Mouse (Mus musculus) limb, embryonic 12.5 days (tissue): ENCODE measurements at regions not wholly inside any gene's neighbourhood (a gene's known extent, or its start where the extent isn't known, plus 50 kb on each side); places are given as distances from the start of the nearest gene placed in this dataset.

Experiments
- ATAC-seq: fragments of 200-750 bp; cut with Nextera tagmentation; 2 replicates; pipeline ENCODE4 v1.8.0; 2017; ENCODE audit warnings: low read depth, moderate TSS enrichment; ENCODE audit not compliant: insufficient number of reproducible peaks, insufficient read depth, low FRiP score, low TSS enrichment
- H3K27ac ChIP-seq: fragments of 300-500 bp; sonication (generic); 2 replicates; pipeline ENCODE4 v1.5.1; 2016; ENCODE audit warnings: mild to moderate bottlenecking, moderate library complexity
- H3K27me3 ChIP-seq: fragments of 300-500 bp; sonication (generic); 2 replicates; pipeline ENCODE4 v1.6.1; 2016; ENCODE audit warnings: mild to moderate bottlenecking, moderate library complexity
- H3K36me3 ChIP-seq: fragments of 300-500 bp; sonication (generic); 2 replicates; pipeline ENCODE4 v1.6.1; 2016; ENCODE audit warnings: mild to moderate bottlenecking, moderate library complexity
- H3K4me1 ChIP-seq: fragments of 300-500 bp; sonication (generic); replicated peaks from 2 replicates; pipeline ENCODE4 v1.6.1; 2016
- H3K4me2 ChIP-seq: fragments of 300-500 bp; sonication (generic); 2 replicates; pipeline ENCODE4 v1.6.1; 2016; ENCODE audit warnings: mild to moderate bottlenecking, moderate library complexity
- H3K4me3 ChIP-seq: fragments of 300-500 bp; sonication (generic); replicated peaks from 2 replicates; pipeline ENCODE4 v1.5.1; 2016; ENCODE audit warnings: mild to moderate bottlenecking
- H3K9ac ChIP-seq: fragments of 300-500 bp; sonication (generic); replicated peaks from 2 replicates; pipeline ENCODE4 v1.6.1; 2016; ENCODE audit warnings: mild to moderate bottlenecking, moderate library complexity
- H3K9me3 ChIP-seq: fragments of 300-500 bp; sonication (generic); 2 replicates; pipeline ENCODE4 v1.6.1; 2016; ENCODE audit warnings: mild to moderate bottlenecking, moderate library complexity
- WGBS: fragments of 180-500 bp; shearing (Covaris S2); methylation state at CpG from one replicate; pipeline ENCODE4 v1.1.7; 2016; 5-methylcytosine and 5-hydroxymethylcytosine counted together

DNA sequence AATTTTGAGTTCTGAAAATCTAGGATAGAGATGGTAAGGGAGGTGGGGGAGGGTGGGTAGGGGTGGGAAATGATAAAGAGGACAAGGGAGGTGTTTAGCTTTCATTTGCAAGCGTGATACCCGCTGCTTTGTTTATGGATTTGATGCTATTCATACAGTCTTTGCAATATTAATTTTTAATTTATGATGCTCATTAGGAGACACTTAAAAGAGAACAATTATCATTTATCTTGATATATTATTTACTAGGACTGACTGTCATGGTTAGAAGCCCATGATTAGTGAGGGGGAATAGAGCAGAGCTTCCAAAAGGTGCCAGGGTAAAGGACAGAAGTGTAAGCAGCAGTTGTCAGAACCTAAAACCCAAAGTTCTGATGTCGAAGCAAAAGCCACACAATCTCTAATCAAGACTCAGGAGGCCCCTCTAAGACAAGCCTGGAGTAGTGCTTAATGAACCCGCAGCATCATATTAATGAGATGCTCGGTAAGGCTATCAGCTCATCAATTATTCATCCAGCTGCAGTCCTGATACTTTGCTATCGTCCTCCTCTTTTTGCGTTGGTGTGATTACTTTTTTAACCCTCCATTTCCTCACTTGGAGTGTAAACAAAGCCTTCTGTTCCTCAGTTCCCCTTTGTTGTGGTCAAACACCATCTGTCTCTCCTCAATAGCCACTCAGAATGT is 115.8 kb upstream of the Etaa1 start:
- WGBS = 45% methylated on average over 7 of the region's 7 CpGs
- Histone ChIP-seq H3K4me2 (no peak overlapping the region), H3K36me3 (no peaks in the 10 kb centered on the region), H3K9me3 (no peaks in the 10 kb centered on the region), H3K27me3 (no peaks in the 10 kb centered on the region), H3K9ac (no peak overlapping the region), H3K27ac (no peak overlapping the region), H3K4me3 (no peak overlapping the region), H3K4me1 (no peaks in the 10 kb centered on the region)
- ATAC-seq = no peak

GRCm38 (mm10) chr11:18068085-18068484 is 114.4 kb upstream of the Etaa1 start:
- Histone ChIP-seq H3K4me3 (no peak overlapping the region), H3K4me2 (no peak overlapping the region), H3K4me1 (no peaks in the 10 kb centered on the region), H3K27me3 (no peaks in the 10 kb centered on the region), H3K27ac (no peak overlapping the region), H3K9me3 (no peaks in the 10 kb centered on the region), H3K9ac (no peak overlapping the region), H3K36me3 (no peaks in the 10 kb centered on the region)
- ATAC-seq = no peak
- WGBS = 84% methylated on average over 2 of the region's 2 CpGs

GRCm38 (mm10) chr11:18067676-18068075 is 114.0 kb upstream of the Etaa1 start:
- Histone ChIP-seq H3K4me3 (no peak overlapping the region), H3K27me3 (no peaks in the 10 kb centered on the region), H3K36me3 (no peaks in the 10 kb centered on the region), H3K9ac (no peak overlapping the region), H3K4me1 (no peaks in the 10 kb centered on the region), H3K9me3 (no peaks in the 10 kb centered on the region), H3K4me2 (no peak overlapping the region), H3K27ac (no peak overlapping the region)
- no peak for ATAC-seq
- 79% methylated on average over 3 of the region's 3 CpGs for WGBS

DNA sequence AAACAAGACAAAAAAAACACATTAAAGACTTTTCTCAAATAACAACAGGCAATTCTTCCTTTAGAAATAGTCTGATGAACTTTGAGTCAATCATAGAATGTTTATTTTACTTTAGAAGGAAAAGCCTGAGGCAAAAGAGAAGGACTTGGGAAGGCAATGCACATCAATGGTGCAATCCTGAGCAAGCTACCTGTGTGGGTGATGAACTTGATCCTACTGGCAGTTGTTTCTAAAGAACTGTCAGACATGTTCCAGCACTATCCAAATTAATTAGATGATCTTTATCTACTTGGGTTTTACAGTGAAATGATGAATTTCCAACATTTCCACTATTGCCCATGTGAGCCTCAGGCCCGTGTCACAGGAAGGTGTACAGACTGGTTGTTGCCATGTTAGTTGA is 87.9 kb upstream of the Etaa1 start:
- no peaks in the 10 kb centered on the region for H3K4me1 ChIP-seq
- ATAC-seq = no peak
- H3K27me3 ChIP-seq = no peaks in the 10 kb centered on the region
- no peak overlapping the region for H3K4me2 ChIP-seq
- H3K4me3 ChIP-seq = no peak overlapping the region
- no peaks in the 10 kb centered on the region for H3K36me3 ChIP-seq
- H3K27ac ChIP-seq = no peak overlapping the region
- WGBS = 90% methylated on average over 1 of the region's 1 CpGs
- H3K9me3 ChIP-seq = no peaks in the 10 kb centered on the region
- H3K9ac ChIP-seq = no peak overlapping the region

GRCm38 (mm10) chr11:18031049-18031448 is 77.4 kb upstream of the Etaa1 start:
- Histone ChIP-seq H3K4me3 (no peak overlapping the region), H3K27ac (no peak overlapping the region), H3K4me1 (no peaks in the 10 kb centered on the region), H3K4me2 (no peak overlapping the region), H3K9ac (no peak overlapping the region), H3K36me3 (no peaks in the 10 kb centered on the region), H3K9me3 (no peaks in the 10 kb centered on the region), H3K27me3 (no peaks in the 10 kb centered on the region)
- ATAC-seq = no peak
- WGBS = 86% methylated on average over 4 of the region's 4 CpGs

GRCm38 (mm10) chr11:18022065-18022464 is 68.4 kb upstream of the Etaa1 start:
- Histone ChIP-seq H3K9ac (no peak overlapping the region), H3K27ac (no peak overlapping the region), H3K36me3 (no peaks in the 10 kb centered on the region), H3K4me3 (no peak overlapping the region), H3K4me2 (no peak overlapping the region), H3K27me3 (0 out of 2 replicates have a peak, but pooled peaks cover 3% of the 10 kb centered on the region), H3K4me1 (no peaks in the 10 kb centered on the region; the same call in 1 of the 2 replicates), H3K9me3 (no peaks in the 10 kb centered on the region)
- ATAC-seq = no peak
- WGBS = 76% methylated on average over 4 of the region's 4 CpGs

GRCm38 (mm10) chr11:18015239-18015638 is 61.6 kb upstream of the Etaa1 start:
- Histone ChIP-seq H3K27me3 (0 out of 2 replicates have a peak, but pooled peaks cover 5% of the 10 kb centered on the region), H3K9me3 (no peaks in the 10 kb centered on the region), H3K4me2 (peak overlapping the region; percentile 36; the same call in 1 of the 2 replicates), H3K27ac (no peak overlapping the region), H3K36me3 (no peaks in the 10 kb centered on the region), H3K4me3 (no peak overlapping the region), H3K9ac (no peak overlapping the region), H3K4me1 (peaks cover 35% of the 10 kb centered on the region)
- 8% methylated on average over 4 of the region's 4 CpGs for WGBS
- no peak for ATAC-seq

- no peak overlapping the region for H3K9ac ChIP-seq
- no peaks in the 10 kb centered on the region for H3K36me3 ChIP-seq
- H3K4me2 ChIP-seq = peak overlapping the region; percentile 36
- H3K9me3 ChIP-seq = no peaks in the 10 kb centered on the region
- no peak overlapping the region for H3K27ac ChIP-seq
- no peak for ATAC-seq
- H3K4me3 ChIP-seq = no peak overlapping the region
- H3K4me1 ChIP-seq = peaks cover 35% of the 10 kb centered on the region
- 0 out of 2 replicates have a peak, but pooled peaks cover 5% of the 10 kb centered on the region for H3K27me3 ChIP-seq
- WGBS = 11% methylated on average over 9 of the region's 9 CpGs
These were observed 60.9 kb upstream of the Etaa1 start for GRCm38 (mm10) chr11:18014610-18015009.

- Histone ChIP-seq H3K36me3 (no peaks in the 10 kb centered on the region), H3K9me3 (no peaks in the 10 kb centered on the region), H3K27ac (no peak overlapping the region), H3K27me3 (0 out of 2 replicates have a peak, but pooled peaks cover 5% of the 10 kb centered on the region), H3K4me2 (no peak overlapping the region), H3K4me1 (peaks cover 35% of the 10 kb centered on the region), H3K4me3 (no peak overlapping the region), H3K9ac (no peak overlapping the region)
- ATAC-seq = no peak
- WGBS = 17% methylated on average over 5 of the region's 5 CpGs
These were observed 58.4 kb upstream of the Etaa1 start for GRCm38 (mm10) chr11:18012085-18012484.

GRCm38 (mm10) chr11:18011101-18011733 is 57.5 kb upstream of the Etaa1 start:
- no peaks in the 10 kb centered on the region for H3K9me3 ChIP-seq
- H3K36me3 ChIP-seq = no peaks in the 10 kb centered on the region
- peak overlapping the region; percentile 10; the same call in 1 of the 2 replicates for H3K4me3 ChIP-seq
- 8% methylated on average over 13 of the region's 13 CpGs for WGBS
- peaks cover 28% of the 10 kb centered on the region for H3K4me1 ChIP-seq
- peak overlapping the region; percentile 45 for H3K4me2 ChIP-seq
- 0 out of 2 replicates have a peak, but pooled peaks cover 5% of the 10 kb centered on the region for H3K27me3 ChIP-seq
- H3K27ac ChIP-seq = no peak overlapping the region
- no peak; the same call in 1 of the 2 replicates for ATAC-seq
- no peak overlapping the region for H3K9ac ChIP-seq

DNA sequence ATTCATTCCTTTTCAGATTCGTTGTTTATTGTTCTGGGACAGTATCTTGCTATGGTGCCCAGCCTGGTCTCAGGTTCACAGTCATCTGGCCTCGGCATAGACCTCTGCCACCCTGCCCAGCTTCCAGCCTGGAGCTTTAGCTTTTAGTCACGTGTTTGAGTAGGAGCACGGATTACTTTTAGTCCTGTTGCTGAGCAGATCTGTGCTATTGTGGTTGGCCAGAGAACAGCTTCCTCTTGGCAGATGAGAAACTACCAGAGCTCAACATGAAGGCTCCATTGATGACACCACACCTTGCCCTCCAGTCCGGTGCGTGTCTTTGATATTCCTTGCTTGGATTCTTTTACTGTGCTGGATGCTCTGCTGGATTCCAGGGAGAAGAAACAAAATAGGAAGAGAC is 54.5 kb upstream of the Etaa1 start:
- 91% methylated on average over 6 of the region's 6 CpGs for whole genome bisulfite sequencing
- Histone ChIP-seq H3K27ac (no peak overlapping the region), H3K4me2 (no peak overlapping the region), H3K36me3 (no peaks in the 10 kb centered on the region), H3K4me1 (peaks cover 11% of the 10 kb centered on the region), H3K9ac (no peak overlapping the region), H3K9me3 (no peaks in the 10 kb centered on the region), H3K27me3 (no peaks in the 10 kb centered on the region), H3K4me3 (no peak overlapping the region)
- ATAC-seq = no peak
